Mouse (Mus musculus) naive thymus-derived CD4-positive, alpha-beta T cell, adult 2 months (primary cell): ENCODE measurements at regions not wholly inside any gene's neighbourhood (a gene's known extent, or its start where the extent isn't known, plus 50 kb on each side); places are given as distances from the start of the nearest gene placed in this dataset.

Experiments
- DNase-seq: peaks from one replicate; pipeline ENCODE4 v3.0.0-alpha.2; 2011; ENCODE audit warnings: low read depth

GRCm38 (mm10) chr9:120628794-120629560 is 57.7 kb downstream of the Rpl14 start:
- no peak for DNase-seq

GRCm38 (mm10) chr9:120629609-120630008 is 58.4 kb downstream of the Rpl14 start:
- no peak for DNase-seq

GRCm38 (mm10) chr9:120632821-120633220 is 61.6 kb downstream of the Rpl14 start:
- DNase-seq = no peak

GRCm38 (mm10) chr9:120642656-120643055 is 71.4 kb downstream of the Rpl14 start:
- no peak for DNase-seq

- DNase-seq = no peak
Measured at GRCm38 (mm10) chr9:120643371-120643770, 72.1 kb downstream of the Rpl14 start.

- no peak for DNase-seq
Measured at GRCm38 (mm10) chr9:120645776-120646175, 74.5 kb downstream of the Rpl14 start.

GRCm38 (mm10) chr9:120646806-120647667 is 75.8 kb downstream of the Rpl14 start:
- DNase-seq = no peak

GRCm38 (mm10) chr9:120647668-120647955 is 76.4 kb downstream of the Rpl14 start:
- DNase-seq = no peak

GRCm38 (mm10) chr9:120652733-120653132 is 81.5 kb downstream of the Rpl14 start:
- no peak for DNase-seq

GRCm38 (mm10) chr9:120653170-120653569 is 81.9 kb downstream of the Rpl14 start:
- DNase-seq = no peak

GRCm38 (mm10) chr9:120654736-120655135 is 83.5 kb downstream of the Rpl14 start:
- no peak for DNase-seq

- peak; percentile 57 for DNase-seq
Measured at GRCm38 (mm10) chr9:120656976-120657375, 85.7 kb downstream of the Rpl14 start.

GRCm38 (mm10) chr9:120657786-120658185 is 86.5 kb downstream of the Rpl14 start:
- DNase-seq = no peak

- no peak for DNase-seq
Measured at GRCm38 (mm10) chr9:120658576-120658975, 87.3 kb downstream of the Rpl14 start.

GRCm38 (mm10) chr9:120661226-120661625 is 90.0 kb downstream of the Rpl14 start:
- DNase-seq = no peak

- no peak for DNase-seq
Measured at GRCm38 (mm10) chr9:120661641-120662227, 90.5 kb downstream of the Rpl14 start.

- no peak for DNase-seq
Measured at GRCm38 (mm10) chr9:120663181-120663580, 91.9 kb downstream of the Rpl14 start.

GRCm38 (mm10) chr9:120664086-120664485 is 92.8 kb downstream of the Rpl14 start:
- no peak for DNase-seq

- DNase-seq = no peak
Measured at GRCm38 (mm10) chr9:120672452-120672851, 101.2 kb downstream of the Rpl14 start.

GRCm38 (mm10) chr9:120674855-120675254 is 103.6 kb downstream of the Rpl14 start:
- DNase-seq = peak; percentile 57

GRCm38 (mm10) chr9:120675371-120676150 is 104.3 kb downstream of the Rpl14 start:
- no peak for DNase-seq

- no peak for DNase-seq
Measured at GRCm38 (mm10) chr9:120676301-120676700, 105.1 kb downstream of the Rpl14 start.
